Mouse (Mus musculus) heart, adult 2 months (tissue): ENCODE measurements around the gene Pym1. TPM values are rescaled to one million over a fixed set of nuclear protein-coding genes. Genes with fewer than 3 reads are reported as not detected.
A peak's percentile ranks its signal among the peaks of the same experiment; 100 is the strongest.

Experiments
- DNase-seq, 2 experiments: peaks; one replicate each; pipeline ENCODE4 v3.0.0; 2021
- H3K27ac ChIP-seq: fragments of 200-600 bp; 2 replicates; pipeline ENCODE4 v1.8.1; 2022
- H3K27me3 ChIP-seq: fragments of 200-500 bp; 2 replicates; pipeline ENCODE4 v1.6.1; 2012; ENCODE audit warnings: mild to moderate bottlenecking, low read length, inconsistent platforms, mixed read lengths; ENCODE audit not compliant: control insufficient read depth, insufficient read depth
- H3K36me3 ChIP-seq: fragments of 200-500 bp; 2 replicates; pipeline ENCODE4 v1.6.1; 2012; ENCODE audit warnings: low read length, inconsistent platforms; ENCODE audit not compliant: control insufficient read depth, insufficient read depth
- H3K4me1 ChIP-seq: fragments of 200-500 bp; 2 replicates; pipeline ENCODE4 v1.6.1; 2011; ENCODE audit warnings: low read length; ENCODE audit not compliant: control insufficient read depth, insufficient read depth
- H3K4me3 ChIP-seq: fragments of 200-600 bp; 2 replicates; pipeline ENCODE4 v1.8.1; 2022
- H3K79me2 ChIP-seq: fragments of 200-500 bp; replicated peaks from 2 replicates; pipeline ENCODE4 v1.6.1; 2012; ENCODE audit warnings: mild to moderate bottlenecking, inconsistent platforms, low read length, moderate library complexity, mixed read lengths; ENCODE audit not compliant: control insufficient read depth, insufficient read depth
- H3K9ac ChIP-seq: fragments of 200-500 bp; 2 replicates; pipeline ENCODE4 v1.6.1; 2012; ENCODE audit warnings: low read depth, mild to moderate bottlenecking, control low read depth, inconsistent platforms, low read length, mixed read lengths
- CTCF ChIP-seq: fragments of 200-600 bp; IDR thresholded peaks from 2 replicates; pipeline ENCODE4 v1.8.1; 2022; ENCODE audit warnings: antibody characterized with exemption, mild to moderate bottlenecking, moderate library complexity
- EP300 ChIP-seq: fragments of 200-500 bp; IDR thresholded peaks from 2 replicates; pipeline ENCODE4 v1.6.1; 2011; ENCODE audit warnings: low read depth, low read length, control low read depth; ENCODE audit not compliant: insufficient read depth
- POLR2A ChIP-seq: fragments of 200-500 bp; IDR thresholded peaks from 2 replicates; pipeline ENCODE4 v1.6.1; 2011; ENCODE audit warnings: mild to moderate bottlenecking, low read depth, low read length, control low read depth; ENCODE audit not compliant: insufficient read depth
- WGBS: fragments of 180-500 bp; shearing (Covaris S2); methylation state at CpG from one replicate; pipeline ENCODE4 v1.1.7; 2018; 5-methylcytosine and 5-hydroxymethylcytosine counted together
- intact Hi-C: fragments of 180-260 bp; cut with DNase I; formaldehyde crosslinking; loops from one replicate; pipeline ENCODE4 v1.15.1; 2025
- polyA plus RNA-seq: library from polyadenylated mRNA; depleted of rRNA; stranded (reverse); fragments of >200 nt; gene quantifications from 2 replicates; pipeline ENCODE4 v1.2.3, GENCODE M21; 2012; rRNA removed
- total RNA-seq, 2 experiments: library from RNA; stranded (reverse); gene quantifications; 2 replicates each; pipeline ENCODE4 v1.2.3; 2021

Pym1 gene
- total and polyA plus RNA-seq, 3 experiments: 7.9 to 9.4 (median 8.6) TPM

- peak within 1 kb of the TSS; percentile 91 for H3K27ac ChIP-seq
- H3K79me2 ChIP-seq: peaks cover 5% of the 10 kb centered on the region
- DNase-seq: peak; percentile 78 to 80
- TF ChIP-seq EP300 (0 out of 2 replicates have a peak, but pooled peaks have one; percentile 15), POLR2A (peak; percentile 58), CTCF (no peak)
- H3K4me3 ChIP-seq: peak within 1 kb of the TSS; percentile 82
- under 1% methylated on average over 27 of the region's 28 CpGs for WGBS
- intact Hi-C loops: loop anchor here (1.0 to 10.0 kb wide), 3 partner anchors 32 to 260 kb away; partner anchors contain the start of genes Rpl41 and Zc3h10
- peak within 1 kb of the TSS; percentile 88 for H3K9ac ChIP-seq
- H3K4me1 ChIP-seq: peaks cover 15% of the 10 kb centered on the region
- H3K27me3 ChIP-seq: no peaks in the 10 kb centered on the region
- peaks cover 23% of the 10 kb centered on the region for H3K36me3 ChIP-seq
These were observed 56.8 kb downstream of the Pym1 start, which contains the start of gene Tmem198b for GRCm38 (mm10) chr10:128804271-128805091. Gene Tmem198b, minus strand, starts transcription at chr10:128804370.

- Histone ChIP-seq H3K27me3 (no peaks in the 10 kb centered on the region), H3K36me3 (peaks cover 25% of the 10 kb centered on the region), H3K9ac (peak overlapping the region; percentile 88), H3K79me2 (peaks cover 5% of the 10 kb centered on the region), H3K27ac (peak overlapping the region; percentile 91), H3K4me3 (peak overlapping the region; percentile 82), H3K4me1 (peaks cover 15% of the 10 kb centered on the region)
- WGBS: under 1% methylated on average over 68 of the region's 70 CpGs
- intact Hi-C loops: loop anchor here (1.0 to 10.0 kb wide), 3 partner anchors 33 to 261 kb away; partner anchors contain the start of genes Rpl41 and Zc3h10
- peak; percentile 96 to 98 for DNase-seq
- TF ChIP-seq EP300: 0 out of 2 replicates have a peak, but pooled peaks have one; percentile 8
- TF ChIP-seq POLR2A: peak; percentile 74
- peak; percentile 53 for TF ChIP-seq CTCF
These were observed 57.7 kb downstream of the Pym1 start for GRCm38 (mm10) chr10:128805092-128806000.

- intact Hi-C loops: loop anchor here (2.0 to 10.0 kb wide), 3 partner anchors 15 to 261 kb away; partner anchors contain the start of genes Ormdl2, Rpl41 and Zc3h10
- Histone ChIP-seq H3K27ac (peak overlapping the region; percentile 49), H3K27me3 (no peaks in the 10 kb centered on the region), H3K4me1 (peaks cover 15% of the 10 kb centered on the region), H3K79me2 (peaks cover 5% of the 10 kb centered on the region), H3K9ac (peak overlapping the region; percentile 30), H3K4me3 (peak overlapping the region; percentile 82), H3K36me3 (peaks cover 27% of the 10 kb centered on the region)
- 28% methylated on average over 6 of the region's 6 CpGs for WGBS
- TF ChIP-seq CTCF (no peak), POLR2A (no peak)
- no peak for DNase-seq
These were observed 58.4 kb downstream of the Pym1 start for GRCm38 (mm10) chr10:128806086-128806485.

- H3K4me1 ChIP-seq: peaks cover 15% of the 10 kb centered on the region
- WGBS: 51% methylated on average over 8 of the region's 8 CpGs
These were observed 59.3 kb downstream of the Pym1 start for GRCm38 (mm10) chr10:128807018-128807417.

More at GRCm38 (mm10) chr10:128807018-128807417, 59.3 kb downstream of the Pym1 start:
- Histone ChIP-seq H3K36me3 (peaks cover 27% of the 10 kb centered on the region), H3K27ac (no peak overlapping the region; the same call in 1 of the 2 replicates), H3K27me3 (no peaks in the 10 kb centered on the region), H3K4me3 (peak overlapping the region; percentile 82), H3K79me2 (peaks cover 5% of the 10 kb centered on the region), H3K9ac (peak overlapping the region; percentile 52)
- TF ChIP-seq EP300 (no peak), POLR2A (no peak), CTCF (no peak)
- intact Hi-C loops: loop anchor here (2.0 to 10.0 kb wide), 3 partner anchors 14 to 262 kb away; partner anchors contain the start of genes Ormdl2, Rpl41 and Zc3h10
- no peak for DNase-seq

Other genes with a start within 250 kb of the Pym1 start
- 1 to 10 TPM; 3.5 to 3.8 TPM for gene Myl6b, start 249.2 kb upstream of the Pym1 start, total RNA-seq
- gene Myl6b, start 249.2 kb upstream of the Pym1 start, polyA plus RNA-seq: 2.9 and 4.1 TPM in 2 replicates
- gene Esyt1, start 222.0 kb upstream of the Pym1 start, total RNA-seq: 10 to 100 TPM; 16.4 to 17.9 TPM
- 23.6 and 24.7 TPM in 2 replicates for gene Esyt1, start 222.0 kb upstream of the Pym1 start, polyA plus RNA-seq
- gene Zc3h10, start 200.1 kb upstream of the Pym1 start, total RNA-seq: 1 to 10 TPM; 7.5 to 7.6 TPM
- gene Zc3h10, start 200.1 kb upstream of the Pym1 start, polyA plus RNA-seq: 6.6 and 6.8 TPM in 2 replicates
- gene Rpl41, start 198.6 kb upstream of the Pym1 start, total RNA-seq: 1,000 to 10,000 TPM; 1,453 to 1,598 TPM
- gene Rpl41, start 198.6 kb upstream of the Pym1 start, polyA plus RNA-seq: 853 and 867 TPM in 2 replicates
- gene Pa2g4, start 181.9 kb upstream of the Pym1 start, total RNA-seq: 10 to 100 TPM; 39.4 to 44.2 TPM
- gene Pa2g4, start 181.9 kb upstream of the Pym1 start, polyA plus RNA-seq: 19.5 and 35.6 TPM in 2 replicates
- 1 to 10 TPM; 6.3 to 8.2 TPM for gene Erbb3, start 158.2 kb upstream of the Pym1 start, total RNA-seq
- gene Erbb3, start 158.2 kb upstream of the Pym1 start, polyA plus RNA-seq: 5.5 and 7.7 TPM in 2 replicates
- 100 to 1,000 TPM; 229 to 279 TPM for gene Rps26, start 121.1 kb upstream of the Pym1 start, total RNA-seq
- gene Rps26, start 121.1 kb upstream of the Pym1 start, polyA plus RNA-seq: 315 and 337 TPM in 2 replicates
- gene Ikzf4, start 101.9 kb upstream of the Pym1 start, total RNA-seq: 1 to 10 TPM in 1 of 2 experiments, under 1 TPM in 1; 0.97 to 1.8 TPM
- gene Ikzf4, start 101.9 kb upstream of the Pym1 start, polyA plus RNA-seq: 0.88 TPM in 2 replicates
- gene Suox, start 73.8 kb upstream of the Pym1 start, total RNA-seq: 10 to 100 TPM; 25.6 to 26.6 TPM
- 21.8 and 37.9 TPM in 2 replicates for gene Suox, start 73.8 kb upstream of the Pym1 start, polyA plus RNA-seq
- gene Rab5b, start 51.6 kb upstream of the Pym1 start, total RNA-seq: 10 to 100 TPM; 72.8 to 80.0 TPM
- 68.9 and 111 TPM in 2 replicates for gene Rab5b, start 51.6 kb upstream of the Pym1 start, polyA plus RNA-seq
- under 1 TPM; 0.43 to 0.50 TPM for gene Pmel, start 43.7 kb upstream of the Pym1 start, total RNA-seq
- gene Pmel, start 43.7 kb upstream of the Pym1 start, polyA plus RNA-seq: 0.59 and 0.66 TPM in 2 replicates
- 10 to 100 TPM in 1 of 2 experiments, 1 to 10 TPM in 1; 8.5 to 10.9 TPM for gene Cdk2, start 42.9 kb upstream of the Pym1 start, total RNA-seq
- 10.0 and 17.5 TPM in 2 replicates for gene Cdk2, start 42.9 kb upstream of the Pym1 start, polyA plus RNA-seq
- 10 to 100 TPM; 11.2 to 12.6 TPM for gene Dgka, start 3.0 kb upstream of the Pym1 start, total RNA-seq
- gene Dgka, start 3.0 kb upstream of the Pym1 start, polyA plus RNA-seq: 17.5 and 20.3 TPM in 2 replicates
- gene Mmp19, start 43.0 kb downstream of the Pym1 start, total RNA-seq: 1 to 10 TPM; 2.8 to 4.4 TPM
- 3.1 and 4.4 TPM in 2 replicates for gene Mmp19, start 43.0 kb downstream of the Pym1 start, polyA plus RNA-seq
- 10 to 100 TPM; 34.1 to 36.4 TPM for gene Dnajc14, start 56.2 kb downstream of the Pym1 start, total RNA-seq
- gene Dnajc14, start 56.2 kb downstream of the Pym1 start, polyA plus RNA-seq: 8.4 and 11.3 TPM in 2 replicates
- 1 to 10 TPM; 4.7 to 5.4 TPM for gene Tmem198b, start 56.5 kb downstream of the Pym1 start, total RNA-seq
- gene Tmem198b, start 56.5 kb downstream of the Pym1 start, polyA plus RNA-seq: 11.2 and 11.9 TPM in 2 replicates
- 10 to 100 TPM; 37.2 to 43.4 TPM for gene Sarnp, start 69.4 kb downstream of the Pym1 start, total RNA-seq
- gene Sarnp, start 69.4 kb downstream of the Pym1 start, polyA plus RNA-seq: 14.3 and 25.5 TPM in 2 replicates
- 1 to 10 TPM; 7.8 to 8.1 TPM for gene Ormdl2, start 73.8 kb downstream of the Pym1 start, total RNA-seq
- 15.3 and 23.3 TPM in 2 replicates for gene Ormdl2, start 73.8 kb downstream of the Pym1 start, polyA plus RNA-seq
- 1 to 10 TPM; 2.0 to 2.5 TPM for gene Gdf11, start 143.8 kb downstream of the Pym1 start, total RNA-seq
- 0.78 and 1.1 TPM in 2 replicates for gene Gdf11, start 143.8 kb downstream of the Pym1 start, polyA plus RNA-seq
- gene Cd63, start 153.1 kb downstream of the Pym1 start, total RNA-seq: 100 to 1,000 TPM; 132 to 156 TPM
- 83.2 and 101 TPM in 2 replicates for gene Cd63, start 153.1 kb downstream of the Pym1 start, polyA plus RNA-seq
- gene Rdh5, start 175.0 kb downstream of the Pym1 start, total RNA-seq: 1 to 10 TPM; 5.2 to 5.9 TPM
- gene Rdh5, start 175.0 kb downstream of the Pym1 start, polyA plus RNA-seq: 19.4 and 24.9 TPM in 2 replicates
- 100 to 1,000 TPM; 181 to 201 TPM for gene Bloc1s1, start 176.1 kb downstream of the Pym1 start, total RNA-seq
- 229 and 234 TPM in 2 replicates for gene Bloc1s1, start 176.1 kb downstream of the Pym1 start, polyA plus RNA-seq
- gene Itga7, start 185.9 kb downstream of the Pym1 start, total RNA-seq: 100 to 1,000 TPM; 140 to 155 TPM
- gene Itga7, start 185.9 kb downstream of the Pym1 start, polyA plus RNA-seq: 151 and 206 TPM in 2 replicates
- gene Mettl7b, start 213.1 kb downstream of the Pym1 start, total RNA-seq: not detected
- 0.18 and 0.53 TPM in 2 replicates for gene Mettl7b, start 213.1 kb downstream of the Pym1 start, polyA plus RNA-seq
- gene Olfr9, start 241.5 kb downstream of the Pym1 start, total RNA-seq: not detected
- gene Olfr9, start 241.5 kb downstream of the Pym1 start, polyA plus RNA-seq: not detected in 2 replicates